Mouse (Mus musculus) leukemia stem cell, adult 10-12 weeks (primary cell): Measurements from ENCODE around the gene Ppp1r27. TPM values are rescaled to one million over a fixed set of nuclear protein-coding genes. Genes with fewer than 3 reads are reported as not detected.

Experiments
- polyA plus RNA-seq: library from polyadenylated mRNA; stranded (reverse); fragments of >175 nt; gene quantifications from 2 replicates; pipeline ENCODE4 v1.2.3, GENCODE M21; 2012; ENCODE audit warnings: low replicate concordance

Gene Ppp1r27
- not detected in 2 replicates for polyA plus RNA-seq

DNA sequence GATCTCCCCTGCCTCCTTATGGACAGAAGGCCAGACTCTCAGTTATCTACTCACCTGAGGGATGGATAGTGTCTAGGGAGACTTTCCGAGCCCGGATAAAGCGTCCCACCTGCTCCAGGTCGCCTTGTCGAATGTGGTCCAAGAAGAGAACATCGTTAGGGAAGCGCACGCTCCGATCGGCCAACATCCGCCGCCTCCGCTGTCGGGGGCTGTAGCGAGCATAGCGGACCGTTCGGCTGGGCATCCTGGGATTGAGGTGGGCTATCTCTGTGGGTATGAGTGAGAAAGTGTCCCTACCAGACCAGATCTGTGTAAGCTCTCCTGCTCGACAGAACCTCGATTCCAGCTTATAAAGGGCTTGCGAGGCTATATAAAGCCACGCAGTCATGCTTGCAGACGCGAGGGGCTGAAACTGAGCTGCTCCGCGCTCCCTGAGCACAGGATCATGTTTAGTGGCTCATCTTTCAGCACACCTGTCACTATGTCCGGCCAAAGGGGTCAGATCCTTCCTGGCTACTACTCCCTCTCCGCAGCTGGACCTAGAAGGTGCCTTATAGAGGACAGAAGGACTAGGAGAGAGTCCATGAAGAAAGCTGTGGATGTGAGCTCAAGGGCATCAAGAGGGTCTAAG lies at the start of gene Ppp1r27:
Ppp1r27 (minus strand) TSS at position 323 of the 631 bp plus-strand sequence.

DNA sequence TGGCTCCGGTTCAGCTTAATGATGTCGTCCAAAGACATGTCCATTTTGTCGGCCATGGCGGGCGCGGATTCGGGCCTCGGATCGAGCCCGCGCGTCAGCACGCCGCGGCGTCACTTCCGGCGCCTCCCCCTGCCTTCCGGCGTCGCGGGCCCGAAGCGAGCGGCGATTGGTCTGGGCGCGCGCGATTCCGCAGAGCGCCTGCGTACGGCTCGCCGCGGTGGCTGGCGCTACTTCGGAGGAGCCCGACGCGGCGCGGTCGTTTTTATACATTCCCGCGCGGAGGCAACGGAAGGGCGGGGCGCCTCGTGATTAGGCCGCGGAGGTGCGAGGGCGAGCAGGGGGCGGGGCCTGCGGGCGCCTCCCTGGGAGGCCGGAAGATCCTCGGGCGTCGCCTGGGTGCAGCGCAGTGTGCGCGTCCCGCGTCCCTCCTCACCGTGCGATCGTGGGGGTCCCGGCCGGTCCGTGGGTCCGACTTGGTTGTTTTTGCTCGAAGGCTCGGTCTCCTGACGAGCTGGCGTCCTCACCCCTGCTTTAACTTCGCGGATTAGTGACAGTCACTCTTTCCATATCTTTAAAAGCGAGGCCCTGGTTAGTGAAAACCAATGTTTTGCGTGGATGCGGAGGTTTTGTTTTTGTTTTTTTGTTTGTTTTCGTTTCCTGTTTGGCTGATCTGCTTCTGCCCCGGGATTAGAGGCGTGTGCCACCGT lies 47.5 kb upstream of the Ppp1r27 start, which contains the start of the genes Alyref and Anapc11:
Alyref (minus strand) TSS at position 83 of the 707 bp plus-strand sequence.
Anapc11 (plus strand) TSS at position 139 of the 707 bp plus-strand sequence.

DNA sequence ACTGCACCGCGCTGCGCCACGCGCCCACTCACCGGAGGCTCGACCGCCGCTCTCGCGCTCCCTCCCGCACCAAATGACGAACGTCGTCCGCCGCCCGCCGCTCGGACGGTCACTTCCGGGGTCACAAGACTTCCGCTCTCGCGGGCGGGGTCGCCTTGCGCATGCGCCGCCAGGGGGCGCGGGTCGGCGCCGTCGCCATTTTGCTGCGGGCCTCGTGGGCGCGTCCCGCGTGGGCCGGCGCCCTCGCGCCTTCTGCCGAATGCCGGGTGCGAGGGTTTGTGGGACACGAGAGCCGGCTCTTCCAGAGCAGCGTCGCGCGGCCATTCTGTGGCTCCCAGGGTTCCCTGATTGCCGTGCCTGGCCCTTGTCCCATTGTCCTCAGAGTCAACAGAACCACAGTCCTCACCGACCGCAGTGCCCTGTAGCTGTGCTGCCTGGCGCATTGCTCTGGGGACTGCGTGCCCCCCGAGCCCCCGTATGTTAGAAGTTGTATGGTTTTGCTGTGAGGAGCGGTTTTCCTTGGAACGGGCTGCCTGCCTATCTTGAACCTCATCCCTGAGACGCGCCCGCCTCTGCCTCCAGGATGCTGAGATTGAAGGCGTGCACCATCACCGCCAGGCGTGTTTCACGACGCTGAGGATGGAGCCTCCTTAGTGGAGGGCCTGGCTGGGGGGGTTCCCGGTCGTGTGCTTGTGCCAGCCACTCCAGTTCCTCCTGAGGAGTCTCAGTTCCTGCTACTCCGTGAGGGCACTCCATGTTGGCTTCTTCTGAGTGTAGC lies 30.7 kb upstream of the Ppp1r27 start, which contains the start of gene Arhgdia:
Arhgdia (minus strand) TSS at position 135 of the 778 bp plus-strand sequence.

DNA sequence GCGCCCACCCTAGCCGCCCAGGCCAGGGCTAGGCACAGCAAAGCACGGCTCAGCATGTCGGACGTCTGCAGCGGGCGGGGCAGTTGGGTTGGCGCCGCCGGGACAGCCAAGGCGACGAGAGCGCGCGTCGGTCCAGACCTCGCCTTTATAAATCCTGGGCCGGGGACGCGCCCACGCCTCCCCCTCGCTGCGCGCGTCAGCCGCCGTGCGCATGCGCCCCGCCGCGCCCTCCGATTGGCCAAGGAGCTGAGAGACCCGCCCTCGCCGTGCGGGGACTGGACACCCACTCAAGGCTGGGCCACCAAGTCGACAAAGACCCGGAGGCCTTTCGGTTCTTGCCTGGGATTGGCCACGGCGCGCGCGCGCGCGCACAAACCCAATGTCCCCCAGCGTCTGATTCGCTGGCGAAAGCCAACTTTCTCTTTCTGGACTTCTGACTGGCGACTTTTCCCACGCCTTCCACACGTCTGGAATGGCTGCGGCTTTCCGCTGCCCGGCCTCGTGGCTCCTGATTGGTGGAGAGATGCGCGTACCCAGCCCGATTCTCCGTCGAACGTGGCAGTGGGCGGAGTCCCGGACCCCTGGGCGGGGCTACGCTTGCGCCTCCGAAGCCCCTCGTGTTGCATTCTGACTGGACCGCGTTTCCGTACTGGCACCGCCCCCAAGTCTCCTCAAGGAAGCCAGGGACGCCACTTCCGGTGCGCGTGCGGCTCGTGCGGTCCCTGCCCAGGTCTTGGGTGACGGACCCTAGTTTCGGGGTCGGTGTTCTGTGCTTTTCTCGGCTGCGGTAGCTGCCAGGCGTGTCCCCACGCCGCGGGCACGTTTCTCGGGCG lies 22.0 kb upstream of the Ppp1r27 start, which contains the start of gene P4hb:
P4hb (minus strand) TSS at position 502 of the 833 bp plus-strand sequence.

DNA sequence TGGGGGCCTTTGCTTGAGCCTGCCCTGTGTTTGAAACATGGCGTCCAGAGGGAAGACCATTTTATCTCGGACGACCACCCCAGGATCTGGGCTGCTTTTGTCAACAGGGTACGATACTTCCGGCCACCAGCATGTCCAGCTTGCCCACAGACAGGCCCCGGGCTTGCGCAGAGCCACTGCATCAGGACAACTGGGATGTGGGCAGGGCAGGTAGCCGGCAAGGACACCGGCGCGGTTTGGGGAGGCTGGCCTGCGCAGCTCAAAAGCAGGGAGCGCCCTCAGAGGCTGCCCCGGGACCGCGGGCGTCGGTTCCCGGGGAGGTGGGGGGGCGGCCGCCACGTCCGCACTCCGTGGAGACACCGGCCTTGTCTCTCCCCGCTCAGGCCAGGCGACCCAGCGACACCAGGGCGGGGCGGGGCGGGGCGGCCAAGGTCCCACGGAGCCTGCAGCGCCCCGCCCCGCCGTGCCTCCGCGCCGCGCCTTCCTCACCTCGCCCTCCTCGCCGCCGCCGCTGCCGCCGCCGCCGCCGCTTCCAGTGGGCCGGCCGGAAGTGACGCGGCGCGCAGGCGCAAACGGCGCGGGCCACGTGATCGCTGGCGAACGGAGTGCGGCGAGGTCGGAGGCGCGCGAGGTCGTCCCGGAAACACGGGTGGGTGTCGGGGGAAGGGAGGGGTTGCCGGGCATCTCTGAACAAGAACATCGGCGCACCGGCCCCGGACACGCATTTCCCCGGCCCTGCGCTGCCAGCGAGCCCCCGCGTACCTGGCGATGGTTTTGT lies 1.6 kb downstream of the Ppp1r27 start, which contains the start of gene Mcrip1:
Mcrip1 (minus strand) TSS at position 560 of the 778 bp plus-strand sequence.

DNA sequence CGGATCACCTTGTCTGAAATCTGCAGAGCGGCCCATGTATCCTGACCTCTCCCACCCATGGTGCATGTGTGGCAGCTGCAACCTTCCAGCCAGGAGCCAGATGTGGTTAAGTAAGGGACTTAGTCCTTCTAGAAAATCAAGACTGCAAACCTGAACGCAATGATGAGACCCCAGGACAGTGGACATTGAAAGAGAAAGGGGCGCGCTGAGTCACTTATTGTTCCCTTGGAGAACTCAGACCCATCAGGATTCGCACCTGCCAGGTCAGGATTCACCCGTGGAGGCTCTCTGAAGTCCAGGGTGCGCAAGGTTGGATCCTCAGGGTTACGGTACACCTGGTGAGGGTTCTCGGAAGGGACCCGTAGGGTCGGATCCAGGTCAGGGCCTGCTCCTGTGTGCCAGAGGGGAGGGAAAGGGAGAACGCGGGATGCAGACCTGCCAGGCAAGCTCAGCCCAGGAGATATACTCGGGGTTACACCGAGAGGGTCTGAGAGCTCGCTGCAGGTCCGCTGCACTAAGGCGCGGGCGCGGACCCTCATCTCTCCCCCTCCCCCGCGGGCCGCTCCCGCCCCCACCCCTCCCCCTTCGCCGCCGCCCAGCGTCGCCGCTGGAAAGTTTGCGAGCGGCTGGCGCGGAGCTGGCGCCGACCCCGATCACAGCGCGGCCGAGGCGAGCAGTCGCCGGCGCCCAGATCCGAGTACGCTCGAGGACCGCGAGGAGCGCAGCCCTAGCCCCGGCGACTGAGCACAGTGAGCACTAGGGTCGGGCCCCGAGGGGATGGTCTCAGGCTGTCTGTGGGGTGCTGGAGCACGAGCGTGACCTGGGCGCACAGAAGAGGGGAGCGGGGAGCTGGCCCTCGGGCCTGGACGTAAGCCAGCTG lies 20.6 kb downstream of the Ppp1r27 start, which contains the start of gene Gcgr:
Gcgr (plus strand) TSS at position 615 of the 880 bp plus-strand sequence.

Other genes starting within 250 kb of the Ppp1r27 start
- gene Actg1, start 202.6 kb downstream of the Ppp1r27 start, polyA plus RNA-seq: 257 and 584 TPM in 2 replicates
- not detected in 2 replicates for gene Fscn2, start 189.6 kb downstream of the Ppp1r27 start, polyA plus RNA-seq
- 16.7 and 41.0 TPM in 2 replicates for gene Faap100, start 172.4 kb downstream of the Ppp1r27 start, polyA plus RNA-seq
- 82.3 and 226 TPM in 2 replicates for gene Nploc4, start 113.4 kb downstream of the Ppp1r27 start, polyA plus RNA-seq
- 0.17 TPM in 1 of 2 replicates, not detected in the other for gene Tspan10, start 108.5 kb downstream of the Ppp1r27 start, polyA plus RNA-seq
- gene Pde6g, start 97.6 kb downstream of the Ppp1r27 start, polyA plus RNA-seq: 0.20 and 0.28 TPM in 2 replicates
- 6.7 and 11.8 TPM in 2 replicates for gene Oxld1, start 93.1 kb downstream of the Ppp1r27 start, polyA plus RNA-seq
- 33.7 and 46.9 TPM in 2 replicates for gene Ccdc137, start 93.0 kb downstream of the Ppp1r27 start, polyA plus RNA-seq
- gene Arl16, start 83.5 kb downstream of the Ppp1r27 start, polyA plus RNA-seq: 9.5 and 17.8 TPM in 2 replicates
- 288 and 518 TPM in 2 replicates for gene Mrpl12, start 66.5 kb downstream of the Ppp1r27 start, polyA plus RNA-seq
- gene Slc25a10, start 59.3 kb downstream of the Ppp1r27 start, polyA plus RNA-seq: 94.0 and 114 TPM in 2 replicates
- gene Gcgr, start 20.4 kb downstream of the Ppp1r27 start, polyA plus RNA-seq: not detected in 2 replicates
- 63.8 and 96.4 TPM in 2 replicates for gene Mcrip1, start 1.4 kb downstream of the Ppp1r27 start, polyA plus RNA-seq
- 998 and 1,537 TPM in 2 replicates for gene P4hb, start 22.1 kb upstream of the Ppp1r27 start, polyA plus RNA-seq
- 596 and 1,231 TPM in 2 replicates for gene Arhgdia, start 30.5 kb upstream of the Ppp1r27 start, polyA plus RNA-seq
- 192 and 295 TPM in 2 replicates for gene Alyref, start 47.2 kb upstream of the Ppp1r27 start, polyA plus RNA-seq
- 39.8 and 162 TPM in 2 replicates for gene Anapc11, start 47.3 kb upstream of the Ppp1r27 start, polyA plus RNA-seq
- 2.4 and 7.0 TPM in 2 replicates for gene Npb, start 57.3 kb upstream of the Ppp1r27 start, polyA plus RNA-seq
- gene Pcyt2, start 66.8 kb upstream of the Ppp1r27 start, polyA plus RNA-seq: 56.6 and 107 TPM in 2 replicates
- gene Sirt7, start 74.1 kb upstream of the Ppp1r27 start, polyA plus RNA-seq: 147 and 228 TPM in 2 replicates
- gene Mafg, start 82.5 kb upstream of the Ppp1r27 start, polyA plus RNA-seq: 103 and 176 TPM in 2 replicates
- gene Pycr1, start 92.6 kb upstream of the Ppp1r27 start, polyA plus RNA-seq: 2.3 and 2.7 TPM in 2 replicates
- not detected in 2 replicates for gene Myadml2, start 97.0 kb upstream of the Ppp1r27 start, polyA plus RNA-seq
- gene Notum, start 110.0 kb upstream of the Ppp1r27 start, polyA plus RNA-seq: 0.28 and 0.48 TPM in 2 replicates
- gene Aspscr1, start 121.8 kb upstream of the Ppp1r27 start, polyA plus RNA-seq: 168 and 366 TPM in 2 replicates
- gene Cenpx, start 162.6 kb upstream of the Ppp1r27 start, polyA plus RNA-seq: 33.5 and 180 TPM in 2 replicates
- gene Lrrc45, start 162.8 kb upstream of the Ppp1r27 start, polyA plus RNA-seq: 29.3 and 37.4 TPM in 2 replicates
- gene Rac3, start 170.3 kb upstream of the Ppp1r27 start, polyA plus RNA-seq: 3.6 and 5.3 TPM in 2 replicates
- 8.7 and 44.1 TPM in 2 replicates for gene Dcxr, start 176.1 kb upstream of the Ppp1r27 start, polyA plus RNA-seq
- gene Cbr2, start 181.0 kb upstream of the Ppp1r27 start, polyA plus RNA-seq: 2.4 and 4.0 TPM in 2 replicates
- 269 and 1,219 TPM in 2 replicates for gene Hmga1b, start 211.7 kb upstream of the Ppp1r27 start, polyA plus RNA-seq
- 41.1 and 90.1 TPM in 2 replicates for gene Rfng, start 233.1 kb upstream of the Ppp1r27 start, polyA plus RNA-seq
- gene Gps1, start 233.1 kb upstream of the Ppp1r27 start, polyA plus RNA-seq: 35.0 and 37.0 TPM in 2 replicates
- 123 and 193 TPM in 2 replicates for gene Dus1l, start 245.3 kb upstream of the Ppp1r27 start, polyA plus RNA-seq